In genomic region chr8:94857346-94858173, GRCm38 (mm10) we compare ENCODE assay signal across 8 mouse cellular contexts. TPM values are rescaled to one million over a fixed set of nuclear protein-coding genes. Genes with fewer than 3 reads are reported as not detected.
DNase-seq lines count a peak whose midpoint lies in the region; ATAC-seq and TF ChIP-seq lines count a peak whose summit lies in the region.

Polr2c (plus strand) TSS chr8:94857450.

- TF ChIP-seq CTCF in lung, postnatal 0 days (IDR thresholded peaks at IDR 0.05), result peak; percentile 90

- H3K27me3 ChIP-seq in hindbrain, embryonic 11.5 days (ENCODE audit: control insufficient read depth, insufficient read depth, low read length), result no peaks in the 10 kb centered on the region
- H3K27me3 ChIP-seq in lung, postnatal 0 days (replicated peaks; ENCODE audit: insufficient read depth, low read length), result no peaks in the 10 kb centered on the region

- peak within 1 kb of the TSS; percentile 93 for H3K9ac ChIP-seq in hindbrain, embryonic 11.5 days (ENCODE audit: low read depth, low read length)
- peak within 1 kb of the TSS; percentile 96 for H3K9ac ChIP-seq in lung, postnatal 0 days (replicated peaks; ENCODE audit: low read depth)

- under 1% methylated on average over 68 of the region's 68 CpGs for WGBS in hindbrain, embryonic 11.5 days
- WGBS in lung, postnatal 0 days, result 2% methylated on average over 65 of the region's 68 CpGs

- no peak; the same call in 1 of the 2 replicates for TF ChIP-seq EP300 in lung, postnatal 0 days (IDR thresholded peaks at IDR 0.05)

- H3K4me2 ChIP-seq in hindbrain, embryonic 11.5 days (replicated peaks; ENCODE audit: low read depth, low read length), result peak within 1 kb of the TSS; percentile 80
- peak within 1 kb of the TSS; percentile 87 for H3K4me2 ChIP-seq in lung, postnatal 0 days (replicated peaks; ENCODE audit: low read depth, low read length)

- peak within 1 kb of the TSS; percentile 98 for H3K4me3 ChIP-seq in hindbrain, embryonic 11.5 days (ENCODE audit: low read depth, low read length)
- peak within 1 kb of the TSS; percentile 89 for H3K4me3 ChIP-seq in lung, postnatal 0 days (ENCODE audit: low read depth, low read length)

- H3K4me1 ChIP-seq in hindbrain, embryonic 11.5 days (replicated peaks; ENCODE audit: control insufficient read depth, insufficient read depth, low read length), result no peaks in the 10 kb centered on the region; the same call in 1 of the 2 replicates
- no peaks in the 10 kb centered on the region; the same call in 1 of the 2 replicates for H3K4me1 ChIP-seq in lung, postnatal 0 days (ENCODE audit: insufficient read depth, low read depth, low read length)

- H3K36me3 ChIP-seq in hindbrain, embryonic 11.5 days (ENCODE audit: control insufficient read depth, insufficient read depth, low read length), result peaks cover 3% of the 10 kb centered on the region; the same call in 1 of the 2 replicates
- H3K36me3 ChIP-seq in lung, postnatal 0 days (ENCODE audit: insufficient read depth, low read length), result peaks cover 13% of the 10 kb centered on the region

- DNase-seq in MN1 (ENCODE audit: low spot score), result peak; percentile 94
- DNase-seq in cerebellum, adult 9-11 months, result peak; percentile 90
- peak; percentile 79 to 96 for DNase-seq in frontal cortex, adult 2 months (ENCODE audit: extremely low spot score in 1 of 2, low spot score in 1 of 2)
- peak; percentile 96 for DNase-seq in hindbrain, embryonic 11.5 days (ENCODE audit: low spot score)
- peak; percentile 93 for DNase-seq in layer of hippocampus, postnatal 10 days (ENCODE audit: low spot score in 2 of 2)
- peak; percentile 85 for DNase-seq in lung, postnatal 0 days (ENCODE audit: low spot score)
- peak; percentile 86 for DNase-seq in ovary, postnatal 10 days (ENCODE audit: low spot score)
- DNase-seq in thymus, postnatal 0 days (ENCODE audit: low spot score), result peak; percentile 86

- H3K9me3 ChIP-seq in hindbrain, embryonic 11.5 days (ENCODE audit: control insufficient read depth, low read length), result no peaks in the 10 kb centered on the region
- H3K9me3 ChIP-seq in lung, postnatal 0 days (ENCODE audit: low read length), result no peaks in the 10 kb centered on the region

- H3K27ac ChIP-seq in hindbrain, embryonic 11.5 days (ENCODE audit: low read depth, low read length), result peak within 1 kb of the TSS; percentile 42; the same call in 1 of the 2 replicates
- H3K27ac ChIP-seq in lung, postnatal 0 days (ENCODE audit: low read length), result peak within 1 kb of the TSS; percentile 43; the same call in 1 of the 2 replicates

- peak; percentile 85 for ATAC-seq in hindbrain, embryonic 11.5 days (ENCODE audit: low FRiP score)
- ATAC-seq in lung, postnatal 0 days, result peak; percentile 87

RNA-seq across cellular contexts. Expression of gene Polr2c, which starts in this region (rescaled TPM):
- polyA plus RNA-seq in frontal cortex, adult 2 months (2012; rRNA removed), result 99.6 and 111 TPM in 2 replicates
- 159 and 165 TPM in 2 replicates for polyA plus RNA-seq in hindbrain, embryonic 11.5 days (2014; fragmentation: Nextera tagmentation; extraction: Ambion mirVana)
- total RNA-seq in layer of hippocampus, postnatal 10 days (2021), result 10 to 100 TPM; 52.8 to 58.3 TPM
- polyA plus RNA-seq in lung, postnatal 0 days (2015; fragmentation: Nextera tagmentation; extraction: Ambion mirVana), result 98.4 and 103 TPM in 2 replicates
- 139 and 145 TPM in 2 replicates for polyA plus RNA-seq in thymus, postnatal 0 days (2015; fragmentation: Nextera tagmentation; extraction: Ambion mirVana)

Comparison
In these comparisons a context has a peak if more than half of its experiments do, and no peak if none do; other contexts are left out.
1. Peak in every context shown above with its lines: DNase-seq, ATAC-seq, H3K4me3 ChIP-seq and H3K27ac ChIP-seq.